Mouse (Mus musculus): ENCODE measurements around the gene Bbof1.

GRCm38 (mm10) chr12:84382369-84382768, 26.5 kb upstream of the Bbof1 start:
- no peak for TF ChIP-seq POLR2A (IDR thresholded peaks at IDR 0.05; ENCODE audit: borderline replicate concordance, insufficient read depth, low read length)
- TF ChIP-seq CTCF (IDR thresholded peaks at IDR 0.05; ENCODE audit: borderline replicate concordance, insufficient read depth, low read depth, low read length): no peak

Data from cerebellum, adult 2 months (tissue).